Mouse (Mus musculus) gastrocnemius, postnatal 10 days (tissue): Measurements from ENCODE around the gene Tead1. TPM values are rescaled to one million over a fixed set of nuclear protein-coding genes. Genes with fewer than 3 reads are reported as not detected.
A peak's percentile ranks its signal among the peaks of the same experiment; 100 is the strongest.

Experiments used
- DNase-seq: peaks from one replicate; pipeline ENCODE4 v3.0.0; 2021; ENCODE audit warnings: mixed read lengths
- total RNA-seq, 2 experiments: library from RNA; stranded (reverse); gene quantifications; 2 replicates each; pipeline ENCODE4 v1.2.3; 2021

Tead1 gene
- total RNA-seq, 2 experiments from 2014 or later = 124 to 136 TPM

DNA sequence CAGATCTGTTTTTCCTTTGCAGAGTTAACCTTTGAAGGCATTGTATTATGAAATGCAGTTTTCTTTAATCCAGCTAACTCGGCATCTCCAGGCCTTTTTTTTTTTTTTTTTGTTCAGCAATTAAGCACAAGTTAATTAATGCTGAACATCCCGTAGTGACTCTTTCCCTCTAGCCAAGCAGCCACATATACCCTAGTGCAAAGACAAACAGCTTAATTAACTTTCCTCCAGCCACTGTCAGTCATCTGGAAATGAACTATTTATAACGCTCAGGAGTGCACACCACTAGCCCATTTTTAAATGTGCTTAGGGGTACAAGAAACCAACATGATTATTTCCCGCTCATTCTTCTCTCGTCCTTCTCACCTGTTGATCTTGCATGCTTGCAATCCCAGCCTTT, 136.9 kb downstream of the Tead1 start:
- DNase-seq = no peak

DNA sequence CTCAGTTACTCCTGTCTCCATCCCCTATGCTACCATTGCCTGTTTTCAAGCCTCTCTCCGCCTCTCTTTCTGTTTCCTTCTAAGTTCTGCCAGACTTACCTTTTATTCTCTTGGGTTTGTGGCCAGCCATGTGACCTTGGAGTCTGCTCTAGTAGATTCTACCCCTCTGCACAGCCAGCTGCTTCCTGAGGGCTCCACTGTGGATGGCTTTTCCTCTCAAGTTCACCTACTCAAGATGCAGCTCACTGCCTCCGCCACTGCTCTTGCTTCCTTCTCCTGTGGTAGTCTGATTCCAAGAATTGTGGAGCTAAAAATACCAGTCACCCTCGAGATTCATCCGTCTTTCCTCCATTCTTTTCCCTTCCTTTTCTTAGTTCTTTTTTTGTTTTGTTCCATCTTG, 140.7 kb downstream of the Tead1 start:
- no peak for DNase-seq

DNA sequence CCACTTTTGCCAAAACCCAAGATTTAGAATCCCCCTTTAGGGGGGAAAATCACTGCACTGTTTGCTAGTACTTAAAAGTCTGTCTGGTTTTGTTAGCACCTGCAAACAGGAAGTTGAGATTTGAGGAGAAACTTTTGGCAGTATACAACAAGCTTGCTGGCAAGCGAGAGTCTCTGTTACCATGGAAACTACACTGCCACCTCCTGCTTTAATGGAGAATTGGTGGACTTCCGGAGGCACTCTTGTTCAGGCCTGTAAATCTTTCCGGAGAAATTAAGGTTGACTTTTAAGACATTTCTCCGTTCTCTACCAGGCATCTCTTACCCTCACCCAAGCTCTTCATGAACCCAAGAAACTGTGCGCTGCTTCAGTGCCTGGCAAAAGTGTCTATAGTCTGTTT, 143.8 kb downstream of the Tead1 start:
- DNase-seq = no peak

DNA sequence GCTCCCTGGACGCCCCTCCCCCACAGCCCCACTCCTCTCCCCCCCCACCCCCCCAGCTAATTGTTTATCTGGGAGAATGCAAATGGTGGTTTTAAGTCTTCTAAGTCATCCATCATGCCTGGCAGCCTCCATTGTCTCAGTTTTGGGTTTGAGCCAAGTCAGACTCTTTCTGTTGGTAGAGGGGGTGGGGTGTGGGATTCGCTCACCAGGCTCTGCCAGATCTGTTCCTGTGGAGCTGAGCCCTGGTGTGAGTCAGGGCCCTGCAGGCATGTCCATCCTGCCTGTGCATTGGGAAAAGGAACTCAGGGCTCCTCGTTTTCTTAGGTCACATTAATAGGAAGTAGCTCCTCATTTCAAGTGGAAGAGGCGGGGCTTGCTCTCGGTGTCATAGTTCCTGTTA, 144.5 kb downstream of the Tead1 start:
- no peak for DNase-seq

DNA sequence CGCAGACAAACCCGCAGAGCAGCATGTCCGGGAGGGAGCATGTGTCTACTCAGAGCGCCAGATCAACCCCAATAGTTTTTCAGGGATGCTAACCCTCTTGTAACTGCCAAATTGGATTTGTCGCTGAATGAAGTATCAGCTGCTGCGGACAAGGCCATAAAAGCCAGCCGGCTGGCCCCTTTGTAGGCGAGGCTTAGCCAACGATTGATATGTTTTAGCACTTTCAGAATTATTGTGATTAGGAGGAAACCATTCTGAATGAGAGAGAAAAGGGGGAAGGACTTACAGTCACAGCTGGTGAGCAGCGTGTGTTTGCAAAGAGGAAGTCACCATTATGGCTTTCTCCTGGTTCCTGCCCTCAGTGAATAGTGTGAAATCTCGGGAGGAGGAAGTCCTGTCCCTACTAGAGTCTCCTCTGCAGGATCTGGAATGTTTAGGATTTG, 146.2 kb downstream of the Tead1 start:
- DNase-seq = no peak

DNA sequence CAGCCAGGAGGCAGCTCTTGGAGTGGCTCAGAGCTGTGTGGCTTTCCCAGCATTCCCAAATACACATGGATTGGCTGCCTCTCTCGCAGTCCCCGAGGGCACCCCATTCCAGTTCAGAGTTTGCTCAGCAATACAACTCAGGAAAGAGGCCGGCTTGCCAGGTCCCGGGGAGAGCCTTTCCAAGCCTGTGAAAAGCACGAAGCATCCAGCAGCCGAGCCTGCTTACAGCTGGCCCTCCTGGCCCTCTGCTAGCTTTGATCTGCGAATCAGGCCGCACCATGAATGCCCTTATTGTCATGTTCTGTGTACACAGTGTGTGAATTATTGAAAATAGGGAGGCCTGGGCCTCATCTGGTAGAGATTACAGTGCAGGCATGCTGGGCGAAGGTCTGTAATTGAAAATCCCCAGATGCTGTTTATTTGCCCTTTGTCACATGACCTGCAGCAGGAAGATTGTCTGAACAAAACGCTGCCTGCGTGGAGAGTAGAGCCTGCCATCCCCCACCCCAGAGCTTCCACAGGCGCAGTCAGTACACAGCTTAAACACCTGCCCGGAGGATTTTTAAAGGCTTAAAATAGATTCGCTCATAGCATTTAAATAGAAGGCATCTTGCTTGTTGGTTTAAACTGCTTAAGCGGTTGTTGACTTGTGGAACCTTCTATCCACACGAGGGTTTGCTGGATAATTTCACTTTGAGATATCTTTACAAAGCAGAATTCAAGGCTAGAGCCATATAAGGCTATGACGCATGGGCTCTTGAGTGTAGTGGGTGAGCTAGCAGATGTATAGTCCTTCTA, 147.2 kb downstream of the Tead1 start:
- peak; percentile 67 for DNase-seq

DNA sequence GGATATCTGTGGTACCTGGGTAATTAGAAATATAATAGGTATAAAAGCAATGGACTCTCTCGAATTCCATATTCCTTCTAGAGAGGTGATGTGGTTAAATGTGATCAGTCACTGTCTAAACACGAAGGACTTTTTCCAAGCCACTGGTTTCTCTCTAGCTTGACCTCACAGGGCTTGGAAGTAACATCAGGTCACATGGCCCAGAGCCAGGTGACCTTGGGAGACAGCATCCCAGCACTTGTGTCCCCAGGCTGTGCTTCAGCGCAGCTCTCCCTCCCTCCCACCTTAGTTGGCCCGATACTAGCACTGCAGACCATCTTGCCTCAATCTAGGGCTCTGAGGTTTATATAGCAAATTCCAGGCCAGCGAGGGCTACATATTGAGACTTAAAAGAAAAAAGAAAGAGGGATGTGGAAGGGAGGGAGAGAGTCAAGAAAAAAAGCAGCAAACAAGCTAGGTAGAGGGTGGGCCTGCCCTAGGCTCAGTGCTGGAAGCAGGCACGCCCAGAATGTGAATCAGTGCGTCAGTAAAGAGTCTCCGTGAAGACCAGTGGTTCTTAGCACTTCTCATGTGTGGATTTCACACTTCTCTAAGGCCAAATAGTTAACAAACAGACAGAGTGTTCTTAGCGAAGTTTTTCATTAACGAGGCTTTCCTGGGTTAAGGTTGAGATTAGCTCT, 149.0 kb downstream of the Tead1 start:
- DNase-seq = no peak

DNA sequence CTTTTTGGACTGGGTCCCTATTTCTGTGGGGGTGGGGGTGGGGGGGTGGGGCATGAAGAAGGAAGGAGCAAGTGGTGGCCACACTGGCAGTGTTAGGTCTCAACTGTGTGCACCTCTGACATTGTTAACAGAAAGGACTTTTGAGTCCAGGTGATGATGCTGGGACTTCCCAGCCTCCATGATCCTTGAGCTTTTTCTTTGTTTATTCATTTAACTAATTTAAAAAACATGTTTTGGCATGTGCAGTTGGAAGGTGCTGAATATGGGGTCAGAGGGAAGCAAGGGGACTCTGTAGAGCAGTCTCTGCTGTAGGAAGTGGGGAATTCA, 149.5 kb downstream of the Tead1 start:
- DNase-seq = no peak

DNA sequence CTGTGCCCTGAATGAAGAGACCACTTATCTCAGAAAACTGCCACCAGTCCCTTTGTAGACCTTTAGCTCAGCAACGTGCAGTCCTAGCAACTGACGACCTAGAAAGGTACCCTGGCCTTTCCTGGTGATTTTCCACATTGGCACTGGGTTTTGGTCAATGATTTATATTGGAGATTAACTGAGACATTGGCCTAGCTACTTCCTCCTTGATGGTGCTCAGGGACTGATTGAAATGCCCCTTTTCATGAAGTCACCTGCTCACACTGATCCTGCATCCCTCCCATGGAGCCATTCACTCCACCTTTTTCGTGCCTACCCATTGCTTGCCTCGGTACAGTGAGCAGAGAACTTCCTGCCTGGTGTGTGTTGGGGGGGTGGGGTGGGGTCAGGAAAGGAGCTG, 151.8 kb downstream of the Tead1 start:
- no peak for DNase-seq

DNA sequence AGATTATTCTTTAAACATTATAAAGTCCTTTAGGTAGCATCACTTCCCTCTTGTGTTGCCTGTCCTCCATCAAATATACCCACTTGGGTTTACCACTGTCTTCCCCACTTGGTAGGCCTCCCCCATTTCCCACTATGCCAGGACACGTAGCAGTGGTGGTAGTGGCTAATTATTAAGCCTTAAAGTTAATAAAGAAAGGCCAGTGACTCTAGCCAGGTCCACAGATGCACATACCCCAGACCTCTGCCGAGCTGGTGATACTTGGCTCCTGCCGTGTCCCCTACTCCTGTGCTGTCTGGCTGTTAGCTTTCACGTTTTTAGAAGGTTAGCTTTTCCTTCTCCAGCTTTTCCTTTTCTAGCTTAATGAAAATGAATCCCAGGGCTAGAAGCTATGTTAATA, 152.3 kb downstream of the Tead1 start:
- no peak for DNase-seq

DNA sequence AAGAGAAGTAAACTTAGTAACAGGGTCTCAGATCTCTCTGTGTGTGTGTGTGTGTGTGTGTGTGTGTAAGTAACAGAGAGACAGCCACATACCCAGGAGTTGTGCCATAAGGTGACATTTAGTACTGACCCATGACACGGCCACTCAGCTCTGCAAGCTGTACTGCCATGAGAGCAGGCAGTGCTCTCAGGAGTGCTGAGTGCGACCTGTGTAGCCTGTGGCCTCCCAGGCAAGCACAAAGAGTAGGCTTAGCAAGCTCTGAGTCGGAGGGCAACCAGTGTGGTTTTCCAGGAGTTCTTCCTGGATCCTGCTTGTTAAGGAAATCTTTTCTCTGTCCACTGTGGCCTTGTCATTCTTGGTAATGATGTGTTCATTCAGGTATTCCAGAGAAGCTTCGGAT, 154.0 kb downstream of the Tead1 start:
- no peak for DNase-seq

DNA sequence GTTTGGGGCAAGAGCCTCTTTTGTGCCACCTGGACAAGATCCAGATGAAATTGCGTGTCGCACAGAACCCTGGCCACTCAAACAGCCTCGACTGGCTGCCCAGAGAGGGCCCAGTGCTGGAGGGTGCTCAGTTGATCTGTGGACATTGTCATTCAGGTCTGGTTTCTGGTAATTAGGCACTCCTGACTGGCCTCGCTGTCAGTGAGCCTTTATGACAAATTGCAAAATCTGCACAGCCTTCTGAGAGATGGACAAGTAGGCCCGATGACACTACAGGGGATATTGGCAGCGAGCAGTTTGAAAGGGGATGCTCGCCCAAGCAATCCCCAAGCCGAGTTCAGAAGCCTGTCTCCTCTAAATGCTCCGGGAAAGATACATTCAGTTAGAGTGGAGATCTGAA, 157.0 kb downstream of the Tead1 start:
- no peak for DNase-seq

DNA sequence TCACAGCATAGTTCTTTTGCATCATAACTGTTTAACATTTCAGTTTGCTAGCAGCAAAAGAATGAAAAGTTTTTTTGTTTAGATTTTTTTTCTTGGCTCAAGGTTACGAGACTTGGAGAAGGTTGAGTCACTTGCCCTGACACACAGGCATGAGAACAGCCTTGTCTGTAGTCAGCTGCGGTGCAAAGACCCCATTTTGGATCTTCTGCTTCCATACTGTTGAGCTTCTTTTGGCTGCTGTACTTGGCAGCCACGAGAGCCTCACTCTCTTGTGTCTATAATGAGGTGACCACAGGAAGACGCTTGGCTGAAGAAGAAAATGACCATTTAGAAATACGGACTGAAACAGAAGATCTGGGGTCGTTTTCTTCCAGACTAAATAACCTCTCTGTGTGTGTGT, 159.0 kb downstream of the Tead1 start:
- DNase-seq = no peak

DNA sequence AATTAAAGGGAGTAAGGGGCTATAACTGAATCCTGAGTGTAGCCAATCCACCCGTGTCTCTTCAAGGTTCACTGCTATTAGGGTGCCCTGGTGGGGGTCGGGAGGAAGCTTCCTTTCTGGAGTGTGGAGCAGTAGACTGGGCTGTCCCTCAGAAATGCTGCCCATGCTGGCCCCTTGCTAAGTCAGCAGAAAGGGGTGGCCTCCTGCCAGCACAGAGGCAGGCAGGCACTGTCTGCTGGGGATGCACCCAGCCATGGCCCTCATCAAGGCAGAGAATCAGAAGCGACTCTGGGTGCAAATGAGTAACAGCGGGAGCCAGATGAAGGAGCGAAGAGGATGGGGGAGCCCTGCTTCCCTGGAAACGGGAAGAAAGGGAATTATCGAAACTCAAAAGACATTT, 161.2 kb downstream of the Tead1 start:
- no peak for DNase-seq

DNA sequence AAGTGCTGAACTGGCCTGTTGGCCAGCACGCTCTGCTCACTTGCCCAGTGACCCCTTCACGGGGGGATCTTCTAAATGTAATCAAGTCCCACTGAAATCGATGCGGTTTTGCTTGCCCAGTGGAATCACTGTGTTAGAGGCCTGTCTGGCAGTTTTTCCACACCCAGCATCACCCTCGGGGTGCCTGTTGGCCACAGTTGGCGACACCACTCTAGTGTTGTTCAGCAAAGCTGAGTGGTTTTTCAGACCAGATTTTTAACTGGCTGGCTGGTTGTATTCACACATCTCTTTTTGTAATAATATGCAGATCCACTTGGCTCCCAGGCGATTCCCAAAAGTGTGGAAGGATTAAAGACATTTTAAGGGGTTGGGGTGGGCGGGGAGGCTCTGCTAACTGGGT, 161.8 kb downstream of the Tead1 start:
- no peak for DNase-seq

DNA sequence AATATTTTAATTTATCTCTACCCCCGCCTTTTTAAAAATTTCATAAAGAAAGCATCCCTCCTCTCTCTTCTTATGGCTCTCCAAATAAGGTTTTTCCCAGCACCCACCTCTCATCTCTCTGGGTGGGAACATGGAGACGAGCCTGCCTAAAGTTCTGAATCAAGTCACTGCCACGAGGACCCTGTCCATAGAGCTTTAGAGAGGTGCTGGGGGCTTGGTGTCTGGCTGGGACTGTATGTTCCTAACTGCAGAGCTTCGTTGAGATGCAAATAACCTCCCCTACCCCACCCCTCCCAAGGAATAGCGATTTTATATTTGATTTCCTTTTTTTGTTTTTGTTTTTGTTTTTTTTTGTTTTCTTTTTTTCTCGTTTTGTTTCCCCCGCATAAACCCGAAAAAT, 162.4 kb downstream of the Tead1 start:
- DNase-seq = no peak

DNA sequence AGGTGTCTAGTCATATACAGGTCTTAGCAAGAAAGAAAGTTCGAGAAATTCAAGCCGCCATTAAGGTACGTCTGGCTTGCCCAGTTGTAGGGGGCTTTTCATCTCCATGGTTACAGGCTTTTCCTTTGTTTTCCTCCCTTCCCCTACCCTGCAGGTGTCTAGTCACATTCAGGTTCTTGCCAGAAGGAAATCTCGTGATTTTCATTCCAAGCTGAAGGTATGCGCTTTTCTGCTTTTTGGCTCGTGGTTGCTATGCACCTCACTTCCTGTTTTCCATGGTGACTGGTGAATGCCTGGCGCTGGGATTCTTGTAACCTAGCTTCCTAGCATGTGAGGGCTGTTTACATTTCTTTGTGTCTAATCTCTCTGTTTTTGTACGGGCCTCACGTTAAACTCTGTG, 162.8 kb downstream of the Tead1 start:
- DNase-seq = no peak

DNA sequence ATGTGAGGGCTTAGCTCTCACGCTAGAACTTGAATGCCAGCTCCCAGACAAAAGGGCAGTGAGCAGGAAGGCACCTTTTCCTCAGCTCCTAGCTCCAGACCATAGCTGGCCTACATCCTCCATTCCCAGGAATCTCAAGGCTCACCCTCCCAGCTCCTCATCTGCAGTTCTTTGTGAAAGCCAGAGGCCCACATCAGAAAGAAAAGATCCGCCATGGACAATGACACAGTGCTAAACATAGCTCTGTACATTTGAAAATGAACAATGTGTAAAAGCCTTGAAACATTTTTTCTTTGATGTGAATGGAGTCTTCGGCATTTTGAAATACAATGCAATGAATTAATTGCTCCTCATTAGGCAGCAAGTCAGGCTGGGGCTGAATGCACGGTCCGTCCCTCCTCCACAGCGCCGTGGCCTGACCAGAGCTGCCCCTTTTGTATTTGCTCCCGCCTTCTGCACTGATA, 172.2 kb downstream of the Tead1 start:
- no peak for DNase-seq

DNA sequence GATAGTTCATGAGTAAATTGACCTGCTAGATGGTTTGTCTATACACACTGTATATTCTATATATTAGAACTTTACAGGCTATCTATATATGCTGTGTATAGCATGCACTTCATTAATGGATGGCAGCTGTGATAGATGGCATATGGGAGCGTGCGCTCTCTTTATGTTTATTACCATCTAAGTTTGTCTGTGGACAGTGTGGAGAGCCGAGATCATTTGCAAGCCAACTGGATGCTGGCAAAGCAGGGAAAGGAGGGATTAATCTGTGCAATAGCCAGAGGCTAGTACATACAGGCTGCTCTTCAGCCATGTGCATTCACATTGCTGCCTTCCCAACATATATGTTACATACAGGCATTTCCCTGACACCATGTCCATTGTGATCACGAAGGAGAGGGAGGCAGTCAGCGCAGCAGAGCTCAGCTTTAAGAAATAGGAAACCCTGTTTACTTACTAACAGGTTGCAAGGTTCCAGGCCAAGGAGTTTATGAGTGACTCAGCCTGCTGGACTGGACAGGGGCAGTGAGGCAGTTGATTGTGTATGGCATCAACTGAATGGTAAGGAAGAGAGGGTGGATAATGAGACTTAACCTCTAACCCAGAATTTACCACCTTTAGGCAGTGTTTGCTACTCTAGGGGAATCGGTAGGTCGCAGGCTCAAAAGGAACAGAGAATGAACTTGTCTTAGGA, 173.2 kb downstream of the Tead1 start:
- no peak for DNase-seq

DNA sequence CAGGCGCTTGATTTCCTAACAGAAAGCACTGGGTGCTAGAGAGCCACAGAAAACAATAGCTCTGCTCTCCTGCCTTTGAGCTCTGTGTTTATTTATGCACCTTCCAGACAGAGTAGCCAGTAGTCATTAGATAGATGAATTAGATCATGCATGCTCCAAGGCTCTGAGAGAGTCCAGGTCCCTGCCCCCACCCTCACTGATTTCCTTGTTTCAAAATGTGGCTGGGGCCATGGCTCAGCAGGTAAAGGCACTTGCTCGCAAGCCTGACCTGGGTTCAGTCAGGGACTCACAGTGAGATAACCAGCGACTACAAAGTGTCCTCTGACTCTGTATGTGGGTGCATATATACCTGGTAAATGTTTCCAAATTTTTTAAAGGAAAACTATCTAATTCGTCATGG, 174.7 kb downstream of the Tead1 start:
- no peak for DNase-seq

DNA sequence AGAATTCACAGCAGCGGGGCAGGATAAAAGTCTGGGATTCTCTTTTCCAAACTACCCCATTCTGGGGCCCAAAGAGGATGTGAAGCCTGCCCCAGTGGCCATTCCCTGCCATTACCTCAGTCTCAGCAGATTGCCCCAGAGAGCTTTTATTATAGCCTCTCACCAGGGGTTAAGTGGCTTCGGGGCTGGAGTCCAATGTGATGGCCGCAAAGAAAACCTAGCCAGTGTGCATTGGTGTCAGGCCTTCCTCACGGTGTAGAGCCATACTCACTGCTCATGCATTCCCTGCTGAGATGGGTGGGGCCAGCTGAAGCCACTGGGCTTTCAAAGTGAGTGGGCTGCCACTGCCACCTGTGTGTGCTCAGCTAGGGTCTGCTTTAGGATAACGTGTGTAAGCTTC, 175.4 kb downstream of the Tead1 start:
- DNase-seq = no peak

DNA sequence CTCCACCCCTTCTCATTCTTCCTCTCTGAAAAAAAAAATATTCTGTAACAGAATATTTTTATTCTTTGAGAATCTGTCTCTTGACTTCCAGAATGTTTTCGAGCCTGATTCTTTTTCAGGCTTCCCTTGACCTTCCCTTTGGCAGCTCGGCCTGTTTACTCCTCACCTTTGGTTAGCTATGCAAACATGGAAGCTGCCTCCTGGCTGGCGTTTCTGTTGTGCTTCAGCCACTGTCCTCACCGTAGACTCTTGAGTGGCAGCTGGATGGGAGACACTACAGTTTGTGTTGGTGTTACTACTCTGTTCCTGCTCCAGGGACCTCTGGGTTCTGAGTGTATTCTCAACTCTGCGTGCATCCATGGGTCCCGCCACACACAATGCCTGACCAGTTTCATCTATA, 176.3 kb downstream of the Tead1 start:
- DNase-seq = no peak

DNA sequence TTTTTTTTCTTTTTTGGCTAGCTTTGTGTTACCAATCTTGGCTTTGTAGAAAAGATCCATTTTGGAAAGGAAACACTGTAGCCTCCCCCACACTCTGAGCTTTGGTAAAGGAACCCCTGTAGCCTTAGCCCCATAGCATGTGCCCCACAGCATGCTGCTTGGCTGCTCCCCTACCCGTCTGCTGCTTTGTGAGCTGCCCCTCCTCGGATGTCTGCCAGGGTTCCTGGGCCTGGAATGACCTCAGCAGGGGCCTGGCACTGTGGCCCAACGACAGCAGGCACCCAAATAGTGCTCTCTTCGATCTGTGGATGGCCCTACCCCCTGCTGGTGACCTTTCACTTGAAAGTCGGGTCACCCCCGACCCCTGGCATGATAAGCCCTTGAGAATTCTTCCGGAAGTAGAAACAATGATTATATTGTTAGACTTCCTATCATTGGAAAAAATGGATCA, 177.0 kb downstream of the Tead1 start:
- DNase-seq = peak; percentile 47
